Mouse (Mus musculus) R1 (cell line): ENCODE results near the gene Hectd1.

Experiments
- DNase-seq: peaks from one replicate; pipeline ENCODE4 v3.0.0-alpha.2; 2018; ENCODE audit warnings: low read depth, low spot score

Gene Hectd1

GRCm38 (mm10) chr12:51843576-51844520, 14.5 kb upstream of the Hectd1 start:
- no peak for DNase-seq

GRCm38 (mm10) chr12:51842081-51842864, 12.9 kb upstream of the Hectd1 start:
- DNase-seq: no peak

- DNase-seq: no peak
Observed at GRCm38 (mm10) chr12:51839856-51840255, 10.5 kb upstream of the Hectd1 start.

- no peak for DNase-seq
Observed at GRCm38 (mm10) chr12:51835219-51835618, 5.9 kb upstream of the Hectd1 start.

GRCm38 (mm10) chr12:51831931-51832330, 2.6 kb upstream of the Hectd1 start:
- no peak for DNase-seq

GRCm38 (mm10) chr12:51831296-51831695, 2.0 kb upstream of the Hectd1 start:
- DNase-seq: no peak

GRCm38 (mm10) chr12:51830671-51831070, 1.3 kb upstream of the Hectd1 start:
- no peak for DNase-seq

GRCm38 (mm10) chr12:51830077-51830402, 704 bp upstream of the Hectd1 start:
- no peak for DNase-seq

- DNase-seq: peak; percentile 45
Observed at GRCm38 (mm10) chr12:51828716-51829289, 533 bp downstream of the Hectd1 start.

- no peak for DNase-seq
Observed at GRCm38 (mm10) chr12:51827958-51828650, 1.2 kb downstream of the Hectd1 start.

- DNase-seq: peak; percentile 51
Observed at GRCm38 (mm10) chr12:51825338-51825737, 4.0 kb downstream of the Hectd1 start.

GRCm38 (mm10) chr12:51823311-51823710, 6.0 kb downstream of the Hectd1 start:
- no peak for DNase-seq

GRCm38 (mm10) chr12:51822861-51823260, 6.5 kb downstream of the Hectd1 start:
- DNase-seq: no peak

- DNase-seq: no peak
Observed at GRCm38 (mm10) chr12:51822236-51822635, 7.1 kb downstream of the Hectd1 start.

GRCm38 (mm10) chr12:51821256-51821655, 8.1 kb downstream of the Hectd1 start:
- DNase-seq: no peak

GRCm38 (mm10) chr12:51819951-51820498, 9.3 kb downstream of the Hectd1 start:
- no peak for DNase-seq

- no peak for DNase-seq
Observed at GRCm38 (mm10) chr12:51817815-51818613, 11.3 kb downstream of the Hectd1 start.

GRCm38 (mm10) chr12:51811388-51812140, 17.8 kb downstream of the Hectd1 start:
- no peak for DNase-seq

- no peak for DNase-seq
Observed at GRCm38 (mm10) chr12:51810564-51810963, 18.8 kb downstream of the Hectd1 start.

GRCm38 (mm10) chr12:51784842-51785241, 44.5 kb downstream of the Hectd1 start:
- DNase-seq: peak; percentile 74
